Comparison of ENCODE assay signal across 8 mouse cellular contexts in genomic region chr3:65528614-65529470, GRCm38 (mm10). TPM values are rescaled to one million over a fixed set of nuclear protein-coding genes. Genes with fewer than 3 reads are reported as not detected.
DNase-seq lines count a peak whose midpoint lies in the region; ATAC-seq lines count a peak whose summit lies in the region.

No protein-coding gene starts in this region.

- peak overlapping the region; percentile 96 for H3K9ac ChIP-seq in intestine, embryonic 15.5 days

- H3K4me1 ChIP-seq in intestine, embryonic 15.5 days (replicated peaks) = 0 out of 2 replicates have a peak, but pooled peaks cover 2% of the 10 kb centered on the region

- H3K4me2 ChIP-seq in intestine, embryonic 15.5 days (replicated peaks) = peak overlapping the region; percentile 70

- H3K4me3 ChIP-seq in intestine, embryonic 15.5 days (replicated peaks) = peak overlapping the region; percentile 95

- intact Hi-C loops in gastrocnemius, postnatal 36 days (cut with DNase I) = loop anchor here (5.0 kb wide), 4 partner anchors 87 to 398 kb away; no protein-coding TSS in a partner anchor
- intact Hi-C loops in left cerebral cortex, postnatal 14 days (cut with DNase I) = loop anchor here (1.0 to 5.0 kb wide), 7 partner anchors 72 to 398 kb away; partner anchors contain the start of gene Ssr3

- ATAC-seq in intestine, embryonic 15.5 days = peak; percentile 55
- ATAC-seq in megakaryocyte progenitor cell, adult 5-6 weeks (replicated peaks; ENCODE audit: poor library complexity) = peak; percentile 46; the same call in 1 of the 2 replicates

- H3K36me3 ChIP-seq in intestine, embryonic 15.5 days = 0 out of 2 replicates have a peak, but pooled peaks cover 4% of the 10 kb centered on the region

- peak; percentile 71 to 92 for DNase-seq in adrenal gland, adult (ENCODE audit: inconsistent age in 2 of 2, low spot score in 1 of 2)
- DNase-seq in embryo, embryonic 10 days (ENCODE audit: low spot score) = peak; percentile 84
- DNase-seq in gastrocnemius, postnatal 36 days = peak; percentile 48 to 64
- DNase-seq in left cerebral cortex, postnatal 14 days (ENCODE audit: low spot score in 2 of 2) = peak; percentile 31 to 58
- DNase-seq in right cerebral cortex, postnatal 10 days (ENCODE audit: low spot score in 2 of 2) = peak; percentile 73 to 79
- DNase-seq in urinary bladder, postnatal 10 days (ENCODE audit: low spot score) = peak; percentile 25

- H3K27ac ChIP-seq in intestine, embryonic 15.5 days = peak overlapping the region; percentile 99

- WGBS in intestine, embryonic 15.5 days = under 1% methylated on average over 89 of the region's 97 CpGs

- H3K9me3 ChIP-seq in intestine, embryonic 15.5 days = no peaks in the 10 kb centered on the region

- H3K27me3 ChIP-seq in intestine, embryonic 15.5 days (replicated peaks) = no peaks in the 10 kb centered on the region

RNA-seq across cellular contexts. Expression of gene Tiparp, which starts 0.6 kb away (rescaled TPM):
- total RNA-seq in gastrocnemius, postnatal 36 days (2021) = 10 to 100 TPM in 1 of 2 experiments, 1 to 10 TPM in 1; 9.3 to 13.2 TPM
- polyA plus RNA-seq in intestine, embryonic 15.5 days (2015; fragmentation: Nextera tagmentation; extraction: Ambion mirVana) = 39.0 and 45.6 TPM in 2 replicates
- total RNA-seq in left cerebral cortex, postnatal 14 days (2021) = 10 to 100 TPM; 10.9 to 15.4 TPM
- 20.9 and 31.8 TPM in 2 replicates for total RNA-seq in megakaryocyte progenitor cell, adult 5-6 weeks (2015)
- total RNA-seq in megakaryocyte progenitor cell, adult 5-6 weeks (2017) = 17.8 and 24.5 TPM in 2 replicates

Comparison
In these comparisons a context has a peak if more than half of its experiments do, and no peak if none do; other contexts are left out.
1. Peak in every context shown above with its lines: DNase-seq, ATAC-seq, H3K4me3 ChIP-seq and H3K27ac ChIP-seq.
2. DNase-seq: peak in every context shown above with its lines; median percentile 84 in embryo, embryonic 10 days; 82 in adrenal gland, adult; 76 in right cerebral cortex, postnatal 10 days; 56 in gastrocnemius, postnatal 36 days; 44 in left cerebral cortex, postnatal 14 days; 25 in urinary bladder, postnatal 10 days.